Mouse (Mus musculus) midbrain, embryonic 16.5 days (tissue): Measurements from ENCODE around the gene Cd244a. TPM values are rescaled to one million over a fixed set of nuclear protein-coding genes. Genes with fewer than 3 reads are reported as not detected.

Experiments
- ATAC-seq: fragments of 200-750 bp; cut with Nextera tagmentation; 2 replicates; pipeline ENCODE4 v1.8.0; 2017; ENCODE audit warnings: moderate TSS enrichment
- H3K27ac ChIP-seq: fragments of 300-500 bp; sonication (generic); 2 replicates; pipeline ENCODE4 v1.5.1; 2014; ENCODE audit warnings: mild to moderate bottlenecking, low read length, mixed read lengths
- H3K27me3 ChIP-seq: fragments of 300-500 bp; sonication (generic); 2 replicates; pipeline ENCODE4 v1.6.1; 2014; ENCODE audit warnings: low read depth, low read length, mixed read lengths; ENCODE audit not compliant: control insufficient read depth, insufficient read depth
- H3K36me3 ChIP-seq: fragments of 300-500 bp; sonication (generic); 2 replicates; pipeline ENCODE4 v1.6.1; 2014; ENCODE audit warnings: mild to moderate bottlenecking, low read length, moderate library complexity, mixed read lengths; ENCODE audit not compliant: control insufficient read depth, insufficient read depth
- H3K4me1 ChIP-seq: fragments of 300-500 bp; sonication (generic); 2 replicates; pipeline ENCODE4 v1.6.1; 2014; ENCODE audit warnings: mild to moderate bottlenecking, low read length, mixed read lengths; ENCODE audit not compliant: control insufficient read depth, insufficient read depth
- H3K4me2 ChIP-seq: fragments of 300-500 bp; sonication (generic); 2 replicates; pipeline ENCODE4 v1.6.1; 2014; ENCODE audit warnings: mild to moderate bottlenecking, low read length, mixed read lengths
- H3K4me3 ChIP-seq: fragments of 300-500 bp; sonication (generic); 2 replicates; pipeline ENCODE4 v1.5.1; 2014; ENCODE audit warnings: low read depth, mild to moderate bottlenecking, low read length, moderate library complexity, mixed read lengths
- H3K9ac ChIP-seq: fragments of 300-500 bp; sonication (generic); 2 replicates; pipeline ENCODE4 v1.6.1; 2014; ENCODE audit warnings: low read depth, low read length, mixed read lengths
- H3K9me3 ChIP-seq: fragments of 300-500 bp; sonication (generic); replicated peaks from 2 replicates; pipeline ENCODE4 v1.6.1; 2014; ENCODE audit warnings: mild to moderate bottlenecking, low read length, mixed read lengths; ENCODE audit not compliant: control insufficient read depth, poor library complexity, severe bottlenecking
- WGBS: fragments of 180-500 bp; shearing (Covaris S2); extraction: QIAGEN DNeasy Blood & Tissue Kit; methylation state at CpG from one replicate; pipeline ENCODE4 v1.1.7; 2014; 5-methylcytosine and 5-hydroxymethylcytosine counted together
- polyA plus RNA-seq: library from polyadenylated mRNA; unstranded; fragments of >200 nt; fragmentation: Nextera tagmentation; extraction: Ambion mirVana; gene quantifications from 2 replicates; pipeline ENCODE4 v1.2.1, GENCODE M21; 2015

Cd244a gene
- polyA plus RNA-seq: not detected in 2 replicates

GRCm38 (mm10) chr1:171558898-171559297, at the start of gene Cd244a:
TSS of gene Cd244a (plus strand) at chr1:171559193.
- no peaks in the 10 kb centered on the region for H3K4me1 ChIP-seq
- WGBS: 73% methylated on average over 4 of the region's 4 CpGs
- H3K9ac ChIP-seq: no peak within 1 kb of the TSS
- no peaks in the 10 kb centered on the region for H3K27me3 ChIP-seq
- no peak within 1 kb of the TSS for H3K27ac ChIP-seq
- H3K4me2 ChIP-seq: no peak within 1 kb of the TSS
- no peaks in the 10 kb centered on the region for H3K36me3 ChIP-seq
- ATAC-seq: no peak
- H3K9me3 ChIP-seq: no peaks in the 10 kb centered on the region
- no peak within 1 kb of the TSS for H3K4me3 ChIP-seq

DNA sequence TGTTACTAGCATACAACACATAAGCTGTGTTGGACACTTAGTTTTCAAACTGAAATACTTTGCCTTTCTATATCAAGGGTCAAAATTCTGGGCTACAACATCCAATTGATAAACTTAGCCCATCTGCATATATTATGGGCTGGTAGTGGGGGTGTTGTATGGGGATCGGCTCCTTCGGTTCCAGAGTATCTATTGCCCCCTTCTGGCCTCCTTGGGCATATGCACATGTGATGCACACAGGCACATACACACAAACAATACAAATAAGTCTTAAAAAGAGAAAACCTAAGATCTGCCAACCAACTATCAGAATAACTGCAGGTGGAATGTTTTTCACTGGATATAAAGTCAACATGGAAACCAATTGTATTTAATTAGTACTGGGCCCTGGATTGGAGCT, 45.8 kb upstream of the Cd244a start:
- no peak overlapping the region for H3K9ac ChIP-seq
- no peaks in the 10 kb centered on the region for H3K27me3 ChIP-seq
- no peak overlapping the region for H3K27ac ChIP-seq
- no peak overlapping the region for H3K4me2 ChIP-seq
- H3K9me3 ChIP-seq: no peaks in the 10 kb centered on the region
- ATAC-seq: no peak
- H3K4me3 ChIP-seq: no peak overlapping the region
- 88% methylated on average over 2 of the region's 2 CpGs for WGBS
- H3K36me3 ChIP-seq: no peaks in the 10 kb centered on the region
- H3K4me1 ChIP-seq: no peaks in the 10 kb centered on the region

- Histone ChIP-seq H3K9me3 (no peaks in the 10 kb centered on the region), H3K27ac (no peak overlapping the region), H3K36me3 (no peaks in the 10 kb centered on the region), H3K9ac (no peak overlapping the region), H3K4me3 (no peak overlapping the region), H3K4me2 (no peak overlapping the region), H3K4me1 (no peaks in the 10 kb centered on the region), H3K27me3 (no peaks in the 10 kb centered on the region)
- no peak for ATAC-seq
- 97% methylated on average over 1 of the region's 1 CpGs for WGBS
These were observed 45.2 kb upstream of the Cd244a start for GRCm38 (mm10) chr1:171513760-171514159.

DNA sequence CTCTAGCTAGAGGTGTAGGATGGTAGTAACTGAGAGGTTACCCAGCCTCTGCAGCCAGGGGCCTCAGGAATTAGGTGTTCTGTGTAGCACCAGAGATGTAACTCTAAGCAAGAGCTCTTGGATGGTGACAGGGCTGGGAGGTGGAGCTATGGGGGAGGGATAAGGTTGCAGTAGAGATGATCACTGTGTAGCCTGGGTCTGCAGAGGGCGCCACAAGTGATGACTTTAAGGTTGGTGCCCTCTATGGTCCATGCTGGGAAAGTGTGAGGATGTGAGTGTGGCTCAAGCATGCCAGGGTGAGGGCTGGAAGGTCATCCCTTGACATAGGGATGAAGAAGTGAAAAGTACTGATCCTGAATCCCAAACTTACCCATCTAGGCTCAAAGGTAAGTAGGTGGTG, 44.0 kb upstream of the Cd244a start:
- 0% methylated on average over 1 of the region's 1 CpGs for WGBS
- H3K9ac ChIP-seq: no peak overlapping the region
- H3K4me2 ChIP-seq: no peak overlapping the region
- no peak overlapping the region for H3K27ac ChIP-seq
- no peak for ATAC-seq
- no peaks in the 10 kb centered on the region for H3K36me3 ChIP-seq
- H3K4me3 ChIP-seq: no peak overlapping the region
- H3K4me1 ChIP-seq: no peaks in the 10 kb centered on the region
- no peaks in the 10 kb centered on the region for H3K9me3 ChIP-seq
- H3K27me3 ChIP-seq: no peaks in the 10 kb centered on the region

GRCm38 (mm10) chr1:171515557-171515956, 43.4 kb upstream of the Cd244a start:
- no peak overlapping the region for H3K9ac ChIP-seq
- H3K4me1 ChIP-seq: no peaks in the 10 kb centered on the region
- WGBS: 86% methylated on average over 4 of the region's 4 CpGs
- no peaks in the 10 kb centered on the region for H3K36me3 ChIP-seq
- ATAC-seq: no peak
- no peaks in the 10 kb centered on the region for H3K27me3 ChIP-seq
- H3K9me3 ChIP-seq: no peaks in the 10 kb centered on the region
- no peak overlapping the region for H3K4me3 ChIP-seq
- H3K27ac ChIP-seq: no peak overlapping the region
- H3K4me2 ChIP-seq: no peak overlapping the region

GRCm38 (mm10) chr1:171531367-171531766, 27.6 kb upstream of the Cd244a start:
- WGBS: 97% methylated on average over 4 of the region's 4 CpGs
- Histone ChIP-seq H3K27ac (no peak overlapping the region), H3K9me3 (no peaks in the 10 kb centered on the region), H3K4me2 (no peak overlapping the region), H3K27me3 (no peaks in the 10 kb centered on the region), H3K4me3 (no peak overlapping the region), H3K4me1 (no peaks in the 10 kb centered on the region), H3K36me3 (no peaks in the 10 kb centered on the region), H3K9ac (no peak overlapping the region)
- ATAC-seq: no peak

- Histone ChIP-seq H3K4me3 (no peak overlapping the region), H3K9me3 (no peaks in the 10 kb centered on the region), H3K4me1 (no peaks in the 10 kb centered on the region), H3K27me3 (no peaks in the 10 kb centered on the region), H3K27ac (no peak overlapping the region), H3K9ac (no peak overlapping the region), H3K36me3 (no peaks in the 10 kb centered on the region), H3K4me2 (no peak overlapping the region)
- WGBS: 68% methylated on average over 2 of the region's 2 CpGs
- no peak for ATAC-seq
These were observed 26.2 kb upstream of the Cd244a start for GRCm38 (mm10) chr1:171532830-171533229.

DNA sequence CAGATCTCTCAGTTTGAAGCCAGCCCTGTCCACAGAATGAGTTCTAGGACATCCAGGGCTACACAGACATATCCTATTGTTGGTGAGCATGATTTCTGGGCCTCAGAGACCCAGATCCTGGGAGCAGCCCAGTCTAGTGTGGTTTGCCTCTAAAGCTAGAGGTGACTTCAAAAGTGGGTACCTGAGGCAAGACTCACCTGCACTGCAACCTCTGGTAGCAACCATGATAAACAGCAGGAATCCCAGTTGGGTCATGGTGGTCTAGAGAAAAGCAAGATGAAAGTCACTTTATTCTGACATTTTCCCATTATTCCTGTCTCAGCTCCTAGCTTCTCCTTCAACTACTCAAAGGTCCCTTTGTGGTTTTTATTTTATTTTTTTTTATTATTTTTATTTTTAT, 24.4 kb upstream of the Cd244a start:
- no peaks in the 10 kb centered on the region for H3K27me3 ChIP-seq
- H3K4me3 ChIP-seq: no peak overlapping the region
- no peak overlapping the region for H3K27ac ChIP-seq
- no peak for ATAC-seq
- H3K4me1 ChIP-seq: no peaks in the 10 kb centered on the region
- H3K4me2 ChIP-seq: no peak overlapping the region
- no peaks in the 10 kb centered on the region for H3K9me3 ChIP-seq
- H3K9ac ChIP-seq: no peak overlapping the region
- H3K36me3 ChIP-seq: no peaks in the 10 kb centered on the region

GRCm38 (mm10) chr1:171535194-171535593, 23.8 kb upstream of the Cd244a start, which contains the start of gene Itln1:
TSS of gene Itln1 (minus strand) at chr1:171535294.
- Histone ChIP-seq H3K27ac (no peak within 1 kb of the TSS), H3K9ac (no peak within 1 kb of the TSS), H3K9me3 (no peaks in the 10 kb centered on the region), H3K27me3 (no peaks in the 10 kb centered on the region), H3K4me2 (no peak within 1 kb of the TSS), H3K4me1 (no peaks in the 10 kb centered on the region), H3K4me3 (no peak within 1 kb of the TSS), H3K36me3 (no peaks in the 10 kb centered on the region)
- ATAC-seq: no peak
- 100% methylated on average over 1 of the region's 1 CpGs for WGBS

GRCm38 (mm10) chr1:171540694-171541093, 18.3 kb upstream of the Cd244a start:
- Histone ChIP-seq H3K4me1 (no peaks in the 10 kb centered on the region), H3K36me3 (no peaks in the 10 kb centered on the region), H3K9me3 (no peaks in the 10 kb centered on the region), H3K27ac (no peak overlapping the region), H3K4me2 (no peak overlapping the region), H3K4me3 (no peak overlapping the region), H3K9ac (no peak overlapping the region), H3K27me3 (no peaks in the 10 kb centered on the region)
- 88% methylated on average over 1 of the region's 1 CpGs for WGBS
- ATAC-seq: no peak
